Mouse (Mus musculus): Measurements from ENCODE around the gene Fam83g. TPM values are rescaled to one million over a fixed set of nuclear protein-coding genes. Genes with fewer than 3 reads are reported as not detected.

Fam83g gene
- polyA plus RNA-seq, 1 experiment from 2014 or later = 2.8 TPM

DNA sequence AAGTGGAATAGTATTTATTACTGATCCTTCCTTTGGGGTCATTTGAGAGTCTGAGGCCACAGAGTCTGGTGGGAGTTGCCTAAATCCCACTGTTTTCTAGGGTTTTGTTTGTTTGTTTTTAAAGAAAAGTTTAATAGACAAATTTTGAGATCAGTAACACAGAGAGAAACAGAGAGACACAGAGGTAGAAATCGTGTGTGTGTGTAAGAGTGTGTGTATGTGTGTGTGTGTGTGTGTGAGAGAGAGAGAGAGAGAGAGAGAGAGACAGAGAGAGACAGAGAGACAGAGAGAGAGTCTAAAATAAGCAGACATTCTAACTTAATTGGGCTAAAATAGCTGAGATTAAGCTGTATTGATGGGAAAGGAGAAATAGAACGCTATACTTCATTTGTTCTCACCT lies 30.3 kb upstream of the Fam83g start:
- no peak for ATAC-seq (ENCODE audit: borderline replicate concordance, extremely low read depth, low FRiP score, low TSS enrichment)
- peaks cover 2% of the 10 kb centered on the region; the same call in 1 of the 2 replicates for H3K4me1 ChIP-seq
- H3K9me3 ChIP-seq = no peaks in the 10 kb centered on the region
- H3K9ac ChIP-seq = peak overlapping the region; percentile 24
- H3K4me3 ChIP-seq = peak overlapping the region; percentile 37
- H3K36me3 ChIP-seq = no peaks in the 10 kb centered on the region
- WGBS = 60% methylated on average over 2 of the region's 2 CpGs
- H3K27me3 ChIP-seq = no peaks in the 10 kb centered on the region
- peak overlapping the region; percentile 46 for H3K4me2 ChIP-seq
- no peak overlapping the region for H3K27ac ChIP-seq

DNA sequence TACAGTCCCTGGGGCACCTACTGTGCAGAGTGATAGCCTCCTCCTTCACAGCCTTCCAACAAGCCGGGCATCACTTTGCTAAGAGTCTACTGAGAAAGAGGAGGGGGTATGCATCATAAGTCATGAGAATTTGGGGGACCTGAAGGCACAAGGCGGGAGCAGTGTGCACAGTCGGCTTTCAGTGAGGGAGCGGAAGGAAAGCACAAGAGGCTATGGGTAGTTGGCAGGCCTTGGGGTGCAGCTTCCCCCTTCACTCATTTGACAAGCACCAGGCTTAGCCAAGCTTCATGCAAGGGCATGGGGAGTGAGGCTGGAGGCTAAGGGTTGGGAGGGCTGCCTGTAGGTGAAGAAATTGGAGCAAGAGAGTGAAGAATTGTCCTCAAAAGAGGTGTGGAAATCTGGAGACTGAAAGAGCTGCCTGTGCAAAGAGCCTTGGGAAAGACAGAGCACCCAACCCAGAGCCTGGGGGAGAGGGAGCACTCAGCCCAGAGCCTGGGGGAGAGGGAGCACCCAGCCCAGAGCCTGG lies 29.0 kb upstream of the Fam83g start:
- Histone ChIP-seq H3K27ac (no peak overlapping the region), H3K4me1 (peaks cover 5% of the 10 kb centered on the region; the same call in 1 of the 2 replicates), H3K9ac (no peak overlapping the region), H3K27me3 (no peaks in the 10 kb centered on the region), H3K9me3 (no peaks in the 10 kb centered on the region), H3K4me3 (peak overlapping the region; percentile 37), H3K36me3 (no peaks in the 10 kb centered on the region), H3K4me2 (peak overlapping the region; percentile 46)
- 77% methylated on average over 4 of the region's 4 CpGs for WGBS
- no peak for ATAC-seq (ENCODE audit: borderline replicate concordance, extremely low read depth, low FRiP score, low TSS enrichment)

DNA sequence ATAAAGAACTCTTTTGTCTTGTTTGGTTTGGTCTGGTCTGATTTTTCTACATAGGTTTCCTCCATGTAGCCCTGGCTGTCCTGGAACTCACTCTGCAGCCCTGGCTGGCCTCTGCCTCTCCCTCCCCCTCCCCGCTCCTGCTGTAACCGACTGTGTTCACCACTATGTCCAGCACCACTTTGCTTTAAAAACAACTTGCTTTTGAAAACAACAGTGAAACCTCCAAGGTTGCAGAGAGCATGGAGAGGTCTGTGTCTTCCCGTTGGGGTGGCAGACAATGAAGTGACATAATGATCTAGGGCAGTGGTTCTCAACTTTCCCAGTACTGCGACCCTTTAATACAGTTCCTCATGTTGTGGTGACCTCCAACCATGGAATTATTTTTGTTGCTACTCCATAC lies 28.2 kb upstream of the Fam83g start:
- WGBS = 51% methylated on average over 4 of the region's 4 CpGs
- H3K27ac ChIP-seq = no peak overlapping the region
- peak overlapping the region; percentile 46; the same call in 1 of the 2 replicates for H3K4me2 ChIP-seq
- H3K4me1 ChIP-seq = peaks cover 5% of the 10 kb centered on the region; the same call in 1 of the 2 replicates
- no peak overlapping the region for H3K9ac ChIP-seq
- no peak overlapping the region for H3K4me3 ChIP-seq
- H3K27me3 ChIP-seq = no peaks in the 10 kb centered on the region
- no peaks in the 10 kb centered on the region for H3K9me3 ChIP-seq
- H3K36me3 ChIP-seq = no peaks in the 10 kb centered on the region
- ATAC-seq (ENCODE audit: borderline replicate concordance, extremely low read depth, low FRiP score, low TSS enrichment) = no peak

DNA sequence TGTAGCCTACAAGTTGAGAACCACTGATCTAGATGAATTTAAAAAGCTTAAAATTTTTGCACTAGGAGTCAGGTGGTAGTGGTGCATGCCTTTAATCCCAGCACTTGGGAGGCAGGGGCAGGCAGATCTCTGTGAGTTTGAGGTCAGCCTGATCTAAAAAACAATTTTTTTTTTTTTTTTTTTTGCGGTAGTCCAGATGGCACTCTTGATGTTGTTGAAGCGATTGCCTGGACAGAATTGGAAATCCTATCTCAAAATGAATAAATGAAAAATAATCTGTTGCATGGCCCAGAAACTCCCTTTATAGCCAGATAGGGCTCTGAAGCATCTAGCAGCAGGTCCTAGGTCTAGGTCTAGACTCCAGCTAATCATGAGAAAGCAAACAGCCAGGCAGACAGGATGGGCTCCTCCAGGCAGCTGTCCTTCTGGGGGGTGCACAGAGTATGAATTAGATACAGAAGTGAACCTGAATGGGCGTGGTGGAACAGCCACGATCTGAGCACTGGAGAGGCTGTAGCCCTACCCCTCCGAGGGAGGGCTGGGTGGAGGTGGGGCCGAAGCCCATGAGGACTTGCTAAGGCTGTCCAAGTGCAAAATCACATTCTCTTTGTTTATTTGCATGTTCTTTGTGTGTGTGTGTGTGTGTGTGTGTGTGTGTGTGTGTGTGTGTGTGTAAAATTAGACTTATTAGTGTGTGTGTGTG lies 27.6 kb upstream of the Fam83g start:
- ATAC-seq (ENCODE audit: borderline replicate concordance, extremely low read depth, low FRiP score, low TSS enrichment) = 0 out of 2 replicates have a peak, but pooled peaks have one; percentile 25
- Histone ChIP-seq H3K4me1 (peaks cover 5% of the 10 kb centered on the region; the same call in 1 of the 2 replicates), H3K27ac (no peak overlapping the region), H3K36me3 (no peaks in the 10 kb centered on the region), H3K4me3 (no peak overlapping the region), H3K27me3 (no peaks in the 10 kb centered on the region), H3K9me3 (no peaks in the 10 kb centered on the region), H3K4me2 (0 out of 2 replicates have a peak overlapping the region, but pooled peaks have one; percentile 6), H3K9ac (no peak overlapping the region)
- WGBS = 51% methylated on average over 6 of the region's 6 CpGs

DNA sequence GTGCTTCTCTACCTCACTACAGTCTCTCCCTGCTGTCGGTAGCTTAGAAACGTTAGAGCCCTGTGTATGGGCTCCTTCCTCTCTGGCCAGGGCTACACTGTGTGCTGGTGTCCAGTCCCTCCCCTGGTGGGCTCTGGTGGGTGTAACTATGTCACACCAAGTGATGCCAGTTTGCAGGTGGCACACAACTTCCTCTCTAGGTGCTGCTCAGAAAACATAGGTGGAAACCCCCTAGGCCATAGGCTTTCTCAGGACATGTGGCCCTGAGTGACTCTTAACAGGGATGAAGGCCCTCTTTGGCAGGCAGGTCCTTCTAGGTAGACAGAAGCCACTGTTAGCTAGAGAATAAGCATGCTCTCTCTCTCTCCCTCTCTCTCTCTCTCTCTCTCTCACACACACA lies 26.5 kb upstream of the Fam83g start:
- Histone ChIP-seq H3K4me2 (no peak overlapping the region), H3K27me3 (no peaks in the 10 kb centered on the region), H3K27ac (no peak overlapping the region), H3K36me3 (no peaks in the 10 kb centered on the region), H3K4me1 (peaks cover 5% of the 10 kb centered on the region; the same call in 1 of the 2 replicates), H3K9ac (no peak overlapping the region), H3K9me3 (no peaks in the 10 kb centered on the region), H3K4me3 (no peak overlapping the region)
- ATAC-seq (ENCODE audit: borderline replicate concordance, extremely low read depth, low FRiP score, low TSS enrichment) = no peak
- 53% methylated on average over 2 of the region's 2 CpGs for WGBS

DNA sequence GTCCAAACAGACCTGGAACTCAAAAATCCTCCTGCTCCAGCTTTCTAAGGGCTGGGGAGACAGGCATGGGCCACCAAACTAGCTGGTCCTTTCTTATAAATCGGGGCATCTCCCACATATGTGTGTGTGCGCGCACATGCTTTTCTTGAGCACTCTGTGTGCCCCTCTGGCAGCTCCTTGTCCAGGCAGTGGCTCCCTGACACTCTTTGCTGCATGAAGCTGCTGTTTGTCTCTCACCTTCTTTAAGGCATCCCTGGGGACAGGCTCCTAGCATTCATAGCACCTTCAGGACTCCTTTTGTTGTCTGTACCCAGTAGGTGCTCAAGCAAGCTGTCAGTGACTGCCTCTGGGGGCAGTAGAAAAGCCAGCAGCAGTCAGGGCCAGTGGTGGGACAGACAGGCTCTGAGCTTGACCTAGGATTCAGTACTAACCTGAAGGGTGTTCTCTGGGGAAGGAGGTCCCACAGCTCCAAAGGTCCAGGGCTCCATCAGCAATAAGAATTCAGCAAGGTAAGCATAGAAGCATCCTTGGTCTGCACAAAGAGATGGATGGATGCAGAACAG lies 25.4 kb upstream of the Fam83g start:
- WGBS = 88% methylated on average over 3 of the region's 3 CpGs
- no peak for ATAC-seq (ENCODE audit: borderline replicate concordance, extremely low read depth, low FRiP score, low TSS enrichment)
- H3K9ac ChIP-seq = no peak overlapping the region
- no peaks in the 10 kb centered on the region for H3K27me3 ChIP-seq
- H3K4me3 ChIP-seq = no peak overlapping the region
- peaks cover 2% of the 10 kb centered on the region; the same call in 1 of the 2 replicates for H3K4me1 ChIP-seq
- no peaks in the 10 kb centered on the region for H3K36me3 ChIP-seq
- H3K27ac ChIP-seq = no peak overlapping the region
- no peak overlapping the region for H3K4me2 ChIP-seq
- no peaks in the 10 kb centered on the region for H3K9me3 ChIP-seq

DNA sequence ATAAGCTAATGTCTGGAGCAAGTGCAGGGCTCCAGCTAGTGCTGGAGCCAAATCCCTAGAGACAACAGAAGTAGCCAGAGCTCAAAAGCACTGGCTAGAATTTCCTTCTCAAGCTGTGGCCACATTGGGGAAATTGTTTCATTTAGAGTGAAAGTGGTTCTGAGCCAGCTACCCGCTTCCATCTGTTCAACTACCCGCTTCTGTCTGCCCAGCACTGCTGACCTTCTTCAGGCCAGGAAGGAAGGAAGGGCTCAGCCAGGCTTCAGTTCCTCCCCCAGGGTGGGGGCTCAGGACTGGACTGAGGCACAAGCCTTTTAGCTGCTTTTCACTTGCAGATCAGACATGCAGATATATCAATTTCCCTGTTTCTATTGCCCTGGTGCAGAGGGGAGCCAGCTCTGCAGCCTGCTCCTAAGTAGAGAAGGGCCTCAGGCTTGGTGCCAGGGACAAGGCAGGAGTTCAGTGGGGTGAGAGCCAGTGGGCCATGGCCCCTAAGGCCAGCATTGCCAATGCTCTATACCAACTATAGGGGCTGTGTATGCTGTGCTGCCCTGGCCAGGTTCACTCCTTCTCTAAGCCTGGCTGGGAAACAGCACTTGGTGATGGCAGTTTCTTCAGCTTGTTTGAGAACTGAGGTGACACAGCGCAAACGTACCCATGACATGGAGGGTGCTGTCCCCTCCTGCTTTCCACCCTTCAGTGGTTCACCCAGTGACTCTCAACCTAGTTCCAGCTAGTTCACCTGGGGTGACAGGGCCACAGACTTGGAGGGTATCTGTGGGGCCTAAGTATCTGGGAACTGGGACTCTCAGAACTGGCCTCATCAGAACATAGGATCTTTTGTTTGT lies 24.7 kb upstream of the Fam83g start:
- no peaks in the 10 kb centered on the region for H3K9me3 ChIP-seq
- peaks cover 2% of the 10 kb centered on the region; the same call in 1 of the 2 replicates for H3K4me1 ChIP-seq
- WGBS = 71% methylated on average over 4 of the region's 4 CpGs
- no peak overlapping the region for H3K4me2 ChIP-seq
- no peak overlapping the region for H3K27ac ChIP-seq
- no peak for ATAC-seq (ENCODE audit: borderline replicate concordance, extremely low read depth, low FRiP score, low TSS enrichment)
- H3K9ac ChIP-seq = no peak overlapping the region
- H3K36me3 ChIP-seq = no peaks in the 10 kb centered on the region
- no peak overlapping the region for H3K4me3 ChIP-seq
- H3K27me3 ChIP-seq = no peaks in the 10 kb centered on the region

DNA sequence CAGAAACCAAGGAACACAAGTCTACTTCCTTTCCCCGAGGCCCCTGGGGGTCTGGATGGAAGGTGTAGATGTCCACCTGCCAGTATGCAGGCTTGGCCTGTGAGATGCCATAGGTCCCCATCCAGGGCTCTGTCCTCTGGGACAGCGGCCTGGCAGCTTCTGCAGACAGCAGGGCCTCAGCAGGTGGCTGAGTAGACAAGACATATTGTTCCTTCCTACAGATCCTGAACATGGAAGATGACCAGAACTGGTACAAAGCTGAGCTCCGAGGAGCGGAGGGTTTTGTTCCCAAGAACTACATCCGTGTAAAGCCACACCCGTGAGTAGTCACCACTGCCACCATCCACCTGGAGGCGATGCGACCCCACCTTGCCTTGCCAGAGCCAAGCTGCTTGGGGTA lies 23.9 kb upstream of the Fam83g start:
- ATAC-seq (ENCODE audit: borderline replicate concordance, extremely low read depth, low FRiP score, low TSS enrichment) = no peak

DNA sequence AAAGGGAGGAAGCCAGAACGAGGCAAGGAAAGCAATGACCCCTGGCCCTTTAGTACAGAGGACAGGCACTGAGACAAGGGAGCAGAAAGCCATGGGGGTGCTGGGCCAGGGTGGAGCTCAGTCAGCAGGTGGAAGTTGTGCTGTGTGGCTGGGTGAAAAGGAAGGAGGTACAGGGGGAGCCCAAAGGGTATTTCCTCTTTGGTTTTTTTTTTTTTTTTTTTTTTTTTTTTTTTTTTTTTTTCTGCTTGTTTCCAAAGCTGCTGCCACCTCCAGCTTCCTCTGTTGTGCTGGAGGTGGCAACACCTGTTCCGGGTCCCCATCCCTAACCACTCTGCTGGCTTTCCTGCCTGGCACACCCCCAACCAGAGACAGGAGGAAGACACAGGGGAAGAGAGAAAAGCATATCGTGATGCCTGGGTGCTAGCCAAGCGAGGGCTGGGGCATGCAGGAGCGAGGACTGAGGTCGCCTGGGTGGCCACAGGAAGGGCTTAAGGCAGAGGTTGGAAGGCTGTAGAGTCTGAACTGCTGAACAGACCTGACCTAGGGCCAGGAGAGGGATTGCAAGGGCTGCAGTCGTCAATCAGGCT lies 23.0 kb upstream of the Fam83g start:
- Histone ChIP-seq H3K9ac (no peak overlapping the region), H3K4me2 (no peak overlapping the region), H3K36me3 (no peaks in the 10 kb centered on the region), H3K27me3 (no peaks in the 10 kb centered on the region), H3K4me3 (no peak overlapping the region), H3K27ac (no peak overlapping the region), H3K4me1 (peaks cover 2% of the 10 kb centered on the region; the same call in 1 of the 2 replicates), H3K9me3 (no peaks in the 10 kb centered on the region)
- 52% methylated on average over 7 of the region's 7 CpGs for WGBS
- ATAC-seq (ENCODE audit: borderline replicate concordance, extremely low read depth, low FRiP score, low TSS enrichment) = no peak

More for the DNA sequence above, 23.9 kb upstream of the Fam83g start:
- no peaks in the 10 kb centered on the region for H3K9me3 ChIP-seq
- 85% methylated on average over 8 of the region's 8 CpGs for WGBS
- H3K4me2 ChIP-seq = no peak overlapping the region
- no peak overlapping the region for H3K27ac ChIP-seq
- no peaks in the 10 kb centered on the region for H3K27me3 ChIP-seq
- H3K4me1 ChIP-seq = peaks cover 2% of the 10 kb centered on the region; the same call in 1 of the 2 replicates
- H3K4me3 ChIP-seq = no peak overlapping the region
- H3K36me3 ChIP-seq = no peaks in the 10 kb centered on the region
- no peak overlapping the region for H3K9ac ChIP-seq

DNA sequence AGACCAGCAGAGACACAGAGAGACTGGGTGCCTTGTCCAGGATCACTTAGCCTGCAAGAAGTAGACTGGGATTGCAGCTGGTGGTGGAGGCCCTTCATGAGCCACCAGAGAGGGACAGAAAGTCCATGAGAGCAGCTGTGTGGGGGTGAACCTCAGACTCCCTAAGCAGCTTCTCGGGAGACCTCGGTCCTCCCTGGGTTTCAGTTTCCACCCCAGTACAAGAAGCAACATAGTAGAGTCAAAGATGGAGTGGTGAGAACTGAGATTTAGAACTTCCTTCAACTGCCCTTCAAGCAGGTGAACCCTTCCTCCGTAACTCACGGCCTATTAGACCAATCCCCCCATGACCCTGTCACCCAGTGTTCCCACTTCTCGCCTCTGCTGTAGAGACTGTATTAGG lies 21.7 kb upstream of the Fam83g start:
- H3K27me3 ChIP-seq = no peaks in the 10 kb centered on the region
- no peaks in the 10 kb centered on the region for H3K9me3 ChIP-seq
- H3K4me3 ChIP-seq = no peak overlapping the region
- H3K36me3 ChIP-seq = no peaks in the 10 kb centered on the region
- no peak for ATAC-seq (ENCODE audit: borderline replicate concordance, extremely low read depth, low FRiP score, low TSS enrichment)
- no peak overlapping the region for H3K4me2 ChIP-seq
- peaks cover 8% of the 10 kb centered on the region for H3K4me1 ChIP-seq
- H3K9ac ChIP-seq = no peak overlapping the region
- WGBS = 88% methylated on average over 5 of the region's 5 CpGs
- no peak overlapping the region for H3K27ac ChIP-seq

DNA sequence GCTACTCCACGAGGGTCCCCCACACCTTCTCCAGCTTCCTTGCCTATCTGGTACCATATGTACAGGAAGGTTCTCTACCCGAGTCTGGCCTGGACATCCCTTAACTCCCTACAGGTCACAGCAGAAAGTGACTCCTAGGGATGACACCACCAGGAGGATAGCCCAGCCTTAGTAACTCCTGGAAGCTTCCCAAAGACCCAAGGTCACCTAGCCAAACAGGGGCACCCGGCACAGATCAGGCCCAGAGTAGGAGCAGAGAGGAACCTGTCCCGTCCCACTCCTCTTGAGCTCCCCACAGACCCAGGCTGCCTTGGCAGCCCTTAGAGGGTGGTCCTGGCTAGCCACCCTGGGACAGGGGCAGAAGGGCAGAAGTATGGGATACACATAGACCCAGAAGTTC lies 18.5 kb upstream of the Fam83g start:
- no peaks in the 10 kb centered on the region for H3K27me3 ChIP-seq
- H3K36me3 ChIP-seq = no peaks in the 10 kb centered on the region
- H3K4me1 ChIP-seq = peaks cover 6% of the 10 kb centered on the region
- no peaks in the 10 kb centered on the region for H3K9me3 ChIP-seq
- H3K27ac ChIP-seq = no peak overlapping the region
- no peak overlapping the region for H3K4me3 ChIP-seq
- WGBS = 87% methylated on average over 4 of the region's 4 CpGs
- no peak for ATAC-seq (ENCODE audit: borderline replicate concordance, extremely low read depth, low FRiP score, low TSS enrichment)
- no peak overlapping the region for H3K9ac ChIP-seq
- no peak overlapping the region for H3K4me2 ChIP-seq

All from lung, embryonic 15.5 days (tissue).